ENCODE assay signal across 9 mouse cellular contexts in genomic region chr2:132316041-132316808, GRCm38 (mm10). TPM values are rescaled to one million over a fixed set of nuclear protein-coding genes. Genes with fewer than 3 reads are reported as not detected.
A peak's percentile ranks its signal among the peaks of the same experiment; 100 is the strongest.
DNase-seq lines count a peak whose midpoint lies in the region; ATAC-seq and TF ChIP-seq lines count a peak whose summit lies in the region.
"Had no signal": no experiment of that assay in that cellular context is flagged by ENCODE, and none has a peak within 500 bp of the region (broad histone marks: within the 10 kb centered on the region; RNA-seq: fewer than 3 reads in every experiment).

No protein-coding gene starts in this region.

- dilution Hi-C loops in CH12.LX (cut with MboI; ENCODE audit: extremely low pct_ligation_motif_present, extremely low pct_unique_long_range_greater_than_20kb, low sequenced_read_pairs), result no loop called here

- in situ Hi-C loops in CH12.LX (cut with MboI; ENCODE audit: low pct_ligation_motif_present, low pct_unique_long_range_greater_than_20kb, low sequenced_read_pairs), result loop anchor here (25.0 kb wide), 2 partner anchors 396 to 596 kb away; no protein-coding TSS in a partner anchor

- H3K79me2 ChIP-seq in CH12.LX (replicated peaks; ENCODE audit: control insufficient read depth, extremely low read depth, insufficient read depth, poor library complexity, severe bottlenecking), result no peaks in the 10 kb centered on the region

- H3K9me3 ChIP-seq in CH12.LX (replicated peaks; ENCODE audit: low read length), result peaks cover 2% of the 10 kb centered on the region
- no peaks in the 10 kb centered on the region for H3K9me3 ChIP-seq in embryonic facial prominence, embryonic 14.5 days (ENCODE audit: control insufficient read depth, low read length)
- H3K9me3 ChIP-seq in heart, embryonic 10.5 days, result no peaks in the 10 kb centered on the region
- H3K9me3 ChIP-seq in kidney, postnatal 0 days (replicated peaks; ENCODE audit: low read length), result no peaks in the 10 kb centered on the region
- no peaks in the 10 kb centered on the region for H3K9me3 ChIP-seq in liver, embryonic 14.5 days (ENCODE audit: control insufficient read depth, low read length)
- no peaks in the 10 kb centered on the region for H3K9me3 ChIP-seq in neural tube, embryonic 14.5 days (ENCODE audit: control insufficient read depth, low read length)
- H3K9me3 ChIP-seq: heart, embryonic 15.5 days had no signal

- H3K9ac ChIP-seq in CH12.LX (ENCODE audit: insufficient read depth, low read depth), result no peak overlapping the region
- no peak overlapping the region for H3K9ac ChIP-seq in embryonic facial prominence, embryonic 14.5 days (ENCODE audit: low read depth, low read length)
- H3K9ac ChIP-seq in kidney, postnatal 0 days (ENCODE audit: low read depth, low read length), result no peak overlapping the region
- no peak overlapping the region for H3K9ac ChIP-seq in liver, embryonic 14.5 days (replicated peaks)
- no peak overlapping the region for H3K9ac ChIP-seq in neural tube, embryonic 14.5 days (replicated peaks; ENCODE audit: low read depth, low read length)
- H3K9ac ChIP-seq: heart, embryonic 15.5 days had no signal

- H3K4me2 ChIP-seq in CH12.LX (ENCODE audit: insufficient read depth, low read depth, poor library complexity, severe bottlenecking), result no peak overlapping the region
- H3K4me2 ChIP-seq in embryonic facial prominence, embryonic 14.5 days (ENCODE audit: low read depth, low read length), result no peak overlapping the region
- H3K4me2 ChIP-seq in kidney, postnatal 0 days (ENCODE audit: low read length), result no peak overlapping the region
- H3K4me2 ChIP-seq in liver, embryonic 14.5 days (ENCODE audit: low read depth), result no peak overlapping the region
- no peak overlapping the region for H3K4me2 ChIP-seq in neural tube, embryonic 14.5 days (ENCODE audit: low read depth, low read length)
- H3K4me2 ChIP-seq: heart, embryonic 15.5 days had no signal

- 48% methylated on average over 8 of the region's 8 CpGs for WGBS in bone marrow, adult 2 months
- WGBS in embryonic facial prominence, embryonic 14.5 days, result 36% methylated on average over 8 of the region's 8 CpGs
- WGBS in heart, embryonic 10.5 days, result 35% methylated on average over 8 of the region's 8 CpGs
- WGBS in kidney, postnatal 0 days, result 36% methylated on average over 8 of the region's 8 CpGs
- WGBS in liver, embryonic 14.5 days (ENCODE audit: insufficient replicate concordance), result 36% methylated on average over 8 of the region's 8 CpGs
- WGBS in neural tube, embryonic 14.5 days, result 44% methylated on average over 8 of the region's 8 CpGs

- peak; percentile 81 to 98 for TF ChIP-seq CTCF in CH12.LX (conservative IDR thresholded peaks at IDR 0.05 in 1 of 2, IDR thresholded peaks at IDR 0.05 in 1 of 2; ENCODE audit: low read depth in 2 of 2, low read length in 2 of 2)
- TF ChIP-seq CTCF in bone marrow, adult 2 months (IDR thresholded peaks at IDR 0.05; ENCODE audit: control insufficient read depth, insufficient read depth, low read length), result peak; percentile 92
- TF ChIP-seq CTCF in kidney, postnatal 0 days (IDR thresholded peaks at IDR 0.05; ENCODE audit: low read depth), result peak; percentile 91
- peak; percentile 89 for TF ChIP-seq CTCF in liver, embryonic 14.5 days (IDR thresholded peaks at IDR 0.05; ENCODE audit: low read depth)

- no peaks in the 10 kb centered on the region for H3K27me3 ChIP-seq in CH12.LX (replicated peaks)
- no peaks in the 10 kb centered on the region for H3K27me3 ChIP-seq in embryonic facial prominence, embryonic 14.5 days (replicated peaks; ENCODE audit: control insufficient read depth, insufficient read depth, low read length)
- no peaks in the 10 kb centered on the region for H3K27me3 ChIP-seq in heart, embryonic 10.5 days (ENCODE audit: insufficient read depth, poor library complexity, severe bottlenecking)
- no peaks in the 10 kb centered on the region for H3K27me3 ChIP-seq in kidney, postnatal 0 days (ENCODE audit: insufficient read depth, low read length)
- H3K27me3 ChIP-seq in liver, embryonic 14.5 days (ENCODE audit: control insufficient read depth, insufficient read depth, low read length), result no peaks in the 10 kb centered on the region
- H3K27me3 ChIP-seq in neural tube, embryonic 14.5 days (ENCODE audit: control insufficient read depth, insufficient read depth, low read length), result no peaks in the 10 kb centered on the region
- H3K27me3 ChIP-seq: heart, embryonic 15.5 days had no signal

- H3K27ac ChIP-seq in CH12.LX (ENCODE audit: insufficient read depth, low read depth), result no peak overlapping the region
- H3K27ac ChIP-seq in bone marrow, adult 2 months (ENCODE audit: control insufficient read depth, insufficient read depth, low read depth, low read length, poor library complexity), result no peak overlapping the region
- H3K27ac ChIP-seq in embryonic facial prominence, embryonic 14.5 days (replicated peaks; ENCODE audit: low read depth, low read length), result no peak overlapping the region
- no peak overlapping the region for H3K27ac ChIP-seq in heart, embryonic 10.5 days
- H3K27ac ChIP-seq in kidney, postnatal 0 days, result no peak overlapping the region
- no peak overlapping the region for H3K27ac ChIP-seq in liver, embryonic 14.5 days
- 0 out of 2 replicates have a peak overlapping the region, but pooled peaks have one; percentile 12 for H3K27ac ChIP-seq in neural tube, embryonic 14.5 days (ENCODE audit: low read depth, low read length)
- H3K27ac ChIP-seq: heart, embryonic 15.5 days had no signal

- no peak for TF ChIP-seq POLR2A in CH12.LX (IDR thresholded peaks at IDR 0.05; ENCODE audit: low read depth, low read length)
- no peak for TF ChIP-seq POLR2A in bone marrow, adult 2 months (IDR thresholded peaks at IDR 0.05; ENCODE audit: borderline replicate concordance, control insufficient read depth, low read depth, low read length)

- peak; percentile 83 for DNase-seq in CH12.LX (ENCODE audit: extremely low read depth)
- peak; percentile 84 for DNase-seq in embryonic facial prominence, embryonic 14.5 days (ENCODE audit: low spot score)
- DNase-seq in heart, embryonic 10.5 days (ENCODE audit: low spot score), result peak; percentile 80
- DNase-seq in kidney, postnatal 0 days (ENCODE audit: low spot score), result peak; percentile 93
- DNase-seq in liver, embryonic 14.5 days (ENCODE audit: low read depth in 3 of 3, low spot score in 3 of 3), result peak; percentile 12 to 37 (median 13)
- peak; percentile 19 to 67 for DNase-seq in thymus, postnatal 10 days (ENCODE audit: low spot score in 2 of 2)

- peak; percentile 99 for TF ChIP-seq RAD21 in CH12.LX (IDR thresholded peaks at IDR 0.05; ENCODE audit: low read depth, low read length)

- no peak for TF ChIP-seq EP300 in CH12.LX (IDR thresholded peaks at IDR 0.05; ENCODE audit: low read length)
- TF ChIP-seq EP300 in liver, embryonic 14.5 days (IDR thresholded peaks at IDR 0.05; ENCODE audit: low read depth), result no peak

- H3K4me3 ChIP-seq in CH12.LX (replicated peaks in 1 of 3; ENCODE audit: low read depth in 2 of 3, low read length in 2 of 3, poor library complexity in 1 of 3), result no peak overlapping the region
- H3K4me3 ChIP-seq in bone marrow, adult 2 months (replicated peaks; ENCODE audit: control insufficient read depth, low read depth, low read length), result no peak overlapping the region
- no peak overlapping the region for H3K4me3 ChIP-seq in embryonic facial prominence, embryonic 14.5 days (ENCODE audit: low read depth, low read length)
- H3K4me3 ChIP-seq in heart, embryonic 10.5 days, result no peak overlapping the region
- no peak overlapping the region for H3K4me3 ChIP-seq in kidney, postnatal 0 days (replicated peaks; ENCODE audit: low read depth, low read length)
- no peak overlapping the region for H3K4me3 ChIP-seq in liver, embryonic 14.5 days (ENCODE audit: insufficient read depth in 1 of 2, low read depth in 2 of 2, low read length in 2 of 2)
- H3K4me3 ChIP-seq in neural tube, embryonic 14.5 days (ENCODE audit: low read depth, low read length), result no peak overlapping the region
- H3K4me3 ChIP-seq: heart, embryonic 15.5 days had no signal

- peaks cover 3 to 10% of the 10 kb centered on the region in 2 experiments for H3K36me3 ChIP-seq in CH12.LX (replicated peaks in 1 of 2; ENCODE audit: control insufficient read depth in 1 of 2, insufficient read depth in 1 of 2, low read length in 1 of 2)
- peaks cover 2% of the 10 kb centered on the region; the same call in 1 of the 2 replicates for H3K36me3 ChIP-seq in embryonic facial prominence, embryonic 14.5 days (ENCODE audit: control insufficient read depth, insufficient read depth, low read length)
- H3K36me3 ChIP-seq in heart, embryonic 10.5 days, result 0 out of 2 replicates have a peak, but pooled peaks cover 7% of the 10 kb centered on the region
- H3K36me3 ChIP-seq in kidney, postnatal 0 days (ENCODE audit: insufficient read depth, low read length), result no peaks in the 10 kb centered on the region
- H3K36me3 ChIP-seq in liver, embryonic 14.5 days (replicated peaks; ENCODE audit: control insufficient read depth, insufficient read depth, low read depth), result no peaks in the 10 kb centered on the region
- no peaks in the 10 kb centered on the region for H3K36me3 ChIP-seq in neural tube, embryonic 14.5 days (ENCODE audit: control insufficient read depth, insufficient read depth, low read length)
- H3K36me3 ChIP-seq: heart, embryonic 15.5 days had no signal

- H3K4me1 ChIP-seq in CH12.LX (ENCODE audit: control insufficient read depth in 1 of 2, insufficient read depth in 2 of 2), result peaks cover 0 to 12% of the 10 kb centered on the region in 2 experiments; a peak in 2 of 4 replicates
- no peaks in the 10 kb centered on the region for H3K4me1 ChIP-seq in bone marrow, adult 2 months (ENCODE audit: control insufficient read depth, insufficient read depth, low read length)
- no peaks in the 10 kb centered on the region for H3K4me1 ChIP-seq in embryonic facial prominence, embryonic 14.5 days (ENCODE audit: control insufficient read depth, insufficient read depth, low read length)
- H3K4me1 ChIP-seq in heart, embryonic 10.5 days, result no peaks in the 10 kb centered on the region
- H3K4me1 ChIP-seq in kidney, postnatal 0 days (replicated peaks; ENCODE audit: insufficient read depth, low read length), result no peaks in the 10 kb centered on the region
- H3K4me1 ChIP-seq in liver, embryonic 14.5 days (replicated peaks; ENCODE audit: control insufficient read depth in 2 of 2, insufficient read depth in 2 of 2, low read length in 1 of 2), result no peaks in the 10 kb centered on the region
- H3K4me1 ChIP-seq in neural tube, embryonic 14.5 days (ENCODE audit: control insufficient read depth, insufficient read depth, low read length), result no peaks in the 10 kb centered on the region
- H3K4me1 ChIP-seq: heart, embryonic 15.5 days had no signal

- peak; percentile 78 for ATAC-seq in embryonic facial prominence, embryonic 14.5 days (ENCODE audit: low read depth)
- peak; percentile 69; the same call in 1 of the 2 replicates for ATAC-seq in kidney, postnatal 0 days (replicated peaks; ENCODE audit: low FRiP score, low read depth)
- no peak for ATAC-seq in liver, embryonic 14.5 days (ENCODE audit: insufficient read depth)
- peak; percentile 85; the same call in 1 of the 2 replicates for ATAC-seq in neural tube, embryonic 14.5 days (ENCODE audit: low read depth)

RNA-seq across cellular contexts. Expression of gene Cds2, which starts 53.3 kb away (rescaled TPM):
- total RNA-seq in CH12.LX (2012; rRNA removed), result 18.7 and 20.3 TPM in 2 replicates
- total RNA-seq in CH12.LX (2014; rRNA removed), result 15.9 and 21.2 TPM in 2 replicates
- polyA plus RNA-seq in CH12.LX (2012; ENCODE audit: insufficient read length, low read depth), result 26.0 and 38.9 TPM in 2 replicates
- polyA plus RNA-seq in bone marrow, adult 2 months (2011; ENCODE audit: insufficient read depth, insufficient read length, low replicate concordance, missing spikeins), result 16.9 and 30.7 TPM in 2 replicates
- polyA plus RNA-seq in embryonic facial prominence, embryonic 14.5 days (2014; fragmentation: Nextera tagmentation; extraction: Ambion mirVana), result 19.1 and 22.5 TPM in 2 replicates
- polyA plus RNA-seq in heart, embryonic 10.5 days (2016; fragmentation: Nextera tagmentation; extraction: Ambion mirVana), result 20.0 and 20.4 TPM in 2 replicates
- polyA plus RNA-seq in kidney, postnatal 0 days (2015; fragmentation: Nextera tagmentation; extraction: Ambion mirVana), result 19.5 and 24.0 TPM in 2 replicates
- polyA plus RNA-seq in liver, embryonic 14.5 days (2012; rRNA removed), result 4.6 TPM in 2 replicates
- polyA plus RNA-seq in liver, embryonic 14.5 days (2014; fragmentation: Nextera tagmentation; extraction: Ambion mirVana), result 8.8 and 10.1 TPM in 2 replicates
- 35.5 and 52.8 TPM in 2 replicates for polyA plus RNA-seq in neural tube, embryonic 14.5 days (2014; fragmentation: Nextera tagmentation; extraction: Ambion mirVana)

Comparison
In these comparisons a context has a peak if more than half of its experiments do, and no peak if none do; other contexts are left out.
1. DNase-seq: peak in every context shown above with its lines; median percentile 93 in kidney, postnatal 0 days; 84 in embryonic facial prominence, embryonic 14.5 days; 83 in CH12.LX; 80 in heart, embryonic 10.5 days; 43 in thymus, postnatal 10 days; 13 in liver, embryonic 14.5 days.